Mouse (Mus musculus) retina, postnatal 1 day (tissue): Measurements from ENCODE around the gene Nkx2-2.

Experiments
- DNase-seq: peaks from one replicate; pipeline ENCODE4 v3.0.0-alpha.2; 2012

The Nkx2-2 gene

DNA sequence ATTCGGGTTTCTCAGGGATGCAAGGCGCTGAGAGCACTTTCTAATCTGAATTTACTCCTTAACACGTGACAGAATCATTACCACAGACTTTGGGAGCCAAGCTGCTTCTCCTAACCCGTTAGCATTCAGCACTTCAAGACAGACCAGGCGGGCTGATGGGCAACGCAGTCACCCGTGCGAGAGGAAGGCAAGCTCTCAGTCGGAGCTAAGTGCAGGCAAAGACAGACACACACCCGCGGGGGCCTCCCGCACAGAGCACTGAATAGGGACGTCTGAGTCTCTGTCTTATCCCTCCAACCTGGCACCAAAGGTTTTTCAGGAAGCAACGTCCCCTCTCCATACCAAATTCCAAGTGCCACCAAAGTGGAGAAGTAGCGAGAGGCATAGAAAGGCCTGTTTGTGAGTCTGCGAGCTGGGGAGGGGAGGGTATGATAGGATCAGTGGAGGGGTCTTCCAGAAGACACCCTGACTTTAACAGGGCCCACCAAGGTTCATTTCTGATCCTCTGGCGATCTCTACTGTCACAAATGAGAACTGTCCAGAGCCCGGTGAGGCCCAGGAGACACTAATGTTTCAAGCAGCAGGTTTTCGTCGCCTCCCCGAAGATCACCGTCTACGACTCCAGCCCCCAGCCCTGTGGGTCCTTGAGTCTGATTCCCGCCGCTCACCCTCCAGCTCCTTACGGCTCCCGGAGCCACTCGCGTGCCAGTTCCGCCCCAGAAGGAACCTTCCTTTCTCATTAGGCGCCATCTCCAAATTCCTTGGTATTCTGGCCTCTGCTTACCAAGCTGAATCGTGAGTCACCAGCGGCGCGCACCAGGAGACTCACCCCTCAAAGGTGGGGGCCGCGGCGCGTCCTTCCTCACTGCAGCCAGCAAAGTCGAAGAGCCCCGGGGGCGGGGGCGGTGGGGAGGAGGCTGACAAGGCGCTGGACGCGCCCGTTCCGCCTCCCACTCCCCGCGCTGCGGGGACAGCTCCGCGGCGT lies at the start of gene Nkx2-2:
Gene Nkx2-2 (minus strand): TSS at position 973 of the 985 bp plus-strand sequence.
- DNase-seq = peak; percentile 62

DNA sequence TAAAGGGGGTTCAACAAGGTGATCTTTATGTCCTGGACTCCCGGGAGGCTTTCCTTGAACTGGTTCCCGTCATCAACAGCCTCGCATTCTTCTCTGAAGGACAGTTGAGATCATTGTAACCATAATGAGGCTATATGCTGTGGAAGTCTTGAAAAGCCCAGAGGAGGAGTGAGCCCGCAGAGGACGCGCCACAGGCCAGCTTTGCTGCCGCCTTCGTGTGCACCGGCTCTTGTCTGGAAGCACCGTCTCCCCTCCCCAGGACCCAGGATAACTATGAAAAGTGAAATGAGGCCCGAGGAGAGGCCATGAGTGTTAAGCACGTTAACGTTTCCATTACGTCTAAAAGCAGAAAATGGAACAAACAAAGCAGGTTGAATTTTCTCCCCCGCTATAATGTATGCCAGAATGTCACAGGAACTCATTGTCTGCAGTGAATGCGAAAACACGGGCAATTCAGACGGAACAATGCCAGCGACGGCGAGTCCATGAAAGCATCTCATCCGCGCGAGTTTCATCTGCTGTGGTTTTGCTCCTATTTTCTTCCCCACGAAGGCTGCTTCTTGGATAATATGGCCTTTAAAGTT lies 41.8 kb upstream of the Nkx2-2 start:
- no peak for DNase-seq

DNA sequence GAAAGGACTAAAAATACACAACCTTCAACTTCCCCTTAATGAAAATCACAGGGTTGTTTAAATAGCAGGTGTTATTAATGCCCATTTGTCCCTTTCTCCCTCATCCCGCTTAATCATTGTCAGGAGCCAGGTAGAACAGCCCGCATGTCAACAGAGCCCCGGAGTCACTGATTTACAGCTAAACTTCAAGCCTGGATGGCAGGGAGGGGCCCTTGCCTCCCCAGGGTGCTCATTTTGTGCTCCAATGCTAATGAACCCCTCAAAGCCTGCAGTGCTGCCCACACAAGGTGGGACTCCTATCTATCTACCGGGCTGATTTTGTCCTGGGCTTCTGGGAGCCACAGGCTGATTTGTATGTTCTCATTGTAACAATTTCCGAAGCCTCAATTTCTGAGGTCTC lies 37.1 kb upstream of the Nkx2-2 start:
- no peak for DNase-seq

DNA sequence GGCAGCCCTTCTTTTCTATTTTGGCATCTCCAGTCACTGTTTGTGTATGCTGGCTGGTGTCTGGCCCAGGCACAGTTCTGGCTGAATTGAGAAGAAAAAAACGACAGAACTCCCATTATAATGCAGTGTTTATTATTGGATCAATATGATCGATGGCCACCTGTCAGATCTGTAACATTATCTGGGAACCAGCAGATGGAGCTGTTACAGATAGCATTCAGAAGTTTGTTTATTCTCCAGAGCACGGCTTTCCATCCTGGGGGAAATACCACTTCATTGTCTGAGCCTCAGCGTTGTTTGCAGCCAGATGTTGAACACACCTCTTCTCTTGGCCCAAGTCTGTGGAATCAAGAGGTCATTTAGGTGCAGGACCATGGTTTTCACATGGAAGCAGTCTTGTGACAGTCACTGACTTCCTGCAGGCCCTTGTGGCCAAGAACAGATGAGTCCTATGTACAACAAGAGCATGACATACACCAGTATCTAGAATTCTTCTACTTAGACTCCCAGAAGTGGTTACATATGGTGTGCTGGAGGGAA lies 11.1 kb upstream of the Nkx2-2 start:
- DNase-seq = no peak

GRCm38 (mm10) chr2:147194711-147195615 lies 920 bp upstream of the Nkx2-2 start:
- DNase-seq = peak; percentile 46

- DNase-seq = no peak
These were observed 1.3 kb downstream of the Nkx2-2 start for GRCm38 (mm10) chr2:147192731-147193130.

DNA sequence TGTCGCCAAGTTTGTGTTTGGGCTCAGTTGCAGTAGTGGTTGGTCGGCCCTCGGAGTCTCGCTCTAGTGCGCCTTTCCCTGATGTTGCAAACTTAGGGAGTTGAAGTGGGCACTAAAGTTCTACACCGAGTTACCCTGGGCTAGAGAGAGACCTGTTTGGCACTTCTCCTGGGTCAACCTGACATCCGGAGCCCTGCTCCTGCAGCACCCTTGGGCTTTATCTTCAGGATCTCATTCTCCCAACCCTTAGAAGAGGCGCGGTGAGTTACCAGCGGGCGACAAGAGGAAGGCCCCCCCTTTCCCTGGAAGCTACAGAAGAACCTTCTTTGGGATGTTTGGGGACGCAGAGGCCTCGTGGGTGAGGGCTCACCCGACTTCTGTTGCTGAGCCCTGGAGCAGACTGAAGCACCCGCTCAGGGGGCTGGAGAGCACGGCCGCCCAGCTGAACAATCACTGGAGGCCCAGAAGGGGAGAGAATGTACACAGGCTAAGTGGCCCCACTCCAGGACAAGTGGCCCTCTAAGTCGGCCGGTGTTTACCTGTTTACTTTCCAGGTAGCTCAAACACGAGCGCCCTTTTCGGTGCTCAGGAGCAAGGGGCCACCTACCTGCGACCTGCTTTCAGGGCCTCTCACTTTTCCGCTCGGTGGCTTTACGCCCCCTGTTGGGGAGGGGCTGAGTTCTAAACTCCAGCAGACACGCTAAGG lies 3.6 kb downstream of the Nkx2-2 start:
- DNase-seq = no peak

GRCm38 (mm10) chr2:147189546-147190315 lies 4.3 kb downstream of the Nkx2-2 start:
- DNase-seq = no peak

DNA sequence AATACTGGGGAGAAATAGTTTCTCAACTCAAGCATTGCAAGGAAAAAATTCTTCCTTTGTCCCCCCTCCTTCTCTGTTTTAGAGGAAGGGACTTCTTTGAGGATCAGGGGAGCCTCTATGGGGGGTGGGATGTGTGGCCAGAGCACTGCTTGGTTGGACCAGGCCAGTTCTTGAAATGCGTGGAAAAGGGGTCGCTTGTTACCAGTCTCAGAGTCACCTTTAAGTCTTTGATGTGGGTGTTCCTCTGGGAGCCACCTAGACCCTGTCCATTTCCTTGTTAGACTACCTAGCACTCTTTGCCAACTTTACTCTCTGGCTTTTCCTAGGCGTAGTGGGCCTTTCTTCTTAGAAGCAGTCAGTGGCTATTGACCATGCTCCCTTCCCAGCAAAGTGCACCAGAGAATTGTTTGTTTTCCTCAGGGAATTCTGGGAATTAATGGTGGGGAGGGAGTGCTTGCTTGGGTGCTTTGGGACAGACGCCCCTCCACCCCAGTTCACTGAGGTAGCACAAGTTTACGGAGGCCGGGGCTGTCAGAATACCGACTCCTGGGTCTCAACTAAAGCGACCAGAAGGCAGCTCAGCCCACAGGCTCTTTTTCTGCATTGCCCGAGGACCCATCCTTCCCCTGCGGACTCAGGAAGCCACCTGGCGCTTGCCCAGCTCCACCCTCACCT lies 5.0 kb downstream of the Nkx2-2 start:
- no peak for DNase-seq

GRCm38 (mm10) chr2:147188074-147188700 lies 5.9 kb downstream of the Nkx2-2 start:
- peak; percentile 41 for DNase-seq

GRCm38 (mm10) chr2:147187061-147187870 lies 6.8 kb downstream of the Nkx2-2 start:
- peak; percentile 43 for DNase-seq

GRCm38 (mm10) chr2:147186261-147186681 lies 7.8 kb downstream of the Nkx2-2 start:
- peak; percentile 40 for DNase-seq

DNA sequence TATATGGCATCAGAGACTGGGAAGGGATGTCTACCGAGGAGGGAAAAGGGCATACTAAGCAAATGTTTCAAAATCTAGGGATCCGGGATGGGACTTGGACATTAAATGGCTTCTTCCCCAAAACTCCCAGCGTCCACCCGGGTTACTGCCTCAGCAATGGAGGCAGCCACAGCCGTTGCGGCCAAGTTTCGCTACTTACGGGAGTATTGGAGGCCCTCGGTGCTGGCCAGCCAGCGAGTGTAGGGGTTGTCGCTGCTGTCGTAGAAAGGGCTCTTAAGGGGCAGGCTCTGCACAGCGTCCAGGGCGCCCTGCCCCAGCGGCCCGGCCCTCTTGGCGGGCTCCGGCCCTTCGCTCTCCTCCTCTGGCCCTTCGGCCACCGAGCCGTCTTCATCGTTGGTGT lies 8.5 kb downstream of the Nkx2-2 start:
- DNase-seq = peak; percentile 46

- no peak for DNase-seq
These were observed 9.7 kb downstream of the Nkx2-2 start for GRCm38 (mm10) chr2:147184071-147184990.

- DNase-seq = no peak
These were observed 10.5 kb downstream of the Nkx2-2 start for GRCm38 (mm10) chr2:147183521-147183920.

DNA sequence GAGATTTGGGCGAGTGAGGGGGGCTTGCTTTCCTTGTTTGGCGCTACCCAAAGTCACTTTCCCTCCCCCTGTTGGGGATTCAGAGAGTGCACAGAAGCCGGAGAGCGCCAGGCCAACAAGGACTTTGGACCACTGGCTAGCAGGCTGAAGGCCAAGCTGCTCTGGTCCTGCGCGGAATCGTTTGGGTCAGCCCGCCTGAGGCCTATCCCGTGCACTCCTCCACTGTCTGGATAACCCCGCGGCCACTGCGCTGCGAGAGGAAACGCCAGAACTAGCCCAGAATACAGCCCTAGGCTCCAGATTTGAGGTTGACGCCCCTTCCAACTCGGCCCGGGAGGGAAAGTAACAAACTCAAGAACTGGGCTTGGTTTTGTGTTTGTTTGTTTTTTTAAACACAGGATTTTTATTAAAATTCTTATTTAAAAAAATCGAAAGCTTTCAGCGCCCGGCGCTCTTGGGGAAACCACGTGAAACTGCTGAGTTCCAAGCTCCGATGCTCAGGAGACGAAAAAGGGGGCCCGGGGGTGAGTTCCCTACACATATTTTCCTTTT lies 11.3 kb downstream of the Nkx2-2 start:
- no peak for DNase-seq

- no peak for DNase-seq
These were observed 11.9 kb downstream of the Nkx2-2 start for GRCm38 (mm10) chr2:147181926-147182708.
